Mouse (Mus musculus) cerebellum, adult 2 months (tissue): ENCODE measurements around the gene Rfx4.

Source experiments
- CTCF ChIP-seq: fragments of 200-500 bp; IDR thresholded peaks from 2 replicates; pipeline ENCODE4 v1.5.1; 2011; ENCODE audit warnings: low read depth, mild to moderate bottlenecking, control low read depth, low read length, moderate library complexity, borderline replicate concordance; ENCODE audit not compliant: insufficient read depth
- POLR2A ChIP-seq: fragments of 200-500 bp; IDR thresholded peaks from 2 replicates; pipeline ENCODE4 v1.6.1; 2011; ENCODE audit warnings: low read length, control low read depth, borderline replicate concordance; ENCODE audit not compliant: insufficient read depth

GRCm38 (mm10) chr10:84858806-84859496 is 103.1 kb downstream of the Rfx4 start:
- TF ChIP-seq CTCF = no peak
- TF ChIP-seq POLR2A = no peak
